Mouse (Mus musculus) B cell, adult 62 days (primary cell): ENCODE results near the gene Rad54l2. TPM values are rescaled to one million over a fixed set of nuclear protein-coding genes. Genes with fewer than 3 reads are reported as not detected.

ENCODE experiments used
- total RNA-seq: library from RNA; stranded (reverse); gene quantifications from 4 replicates; pipeline ENCODE4 v1.2.4, GENCODE M21; 2023

Rad54l2 gene
- 32.9 to 38.6 TPM (median 35.5 TPM) in 4 replicates for total RNA-seq

DNA sequence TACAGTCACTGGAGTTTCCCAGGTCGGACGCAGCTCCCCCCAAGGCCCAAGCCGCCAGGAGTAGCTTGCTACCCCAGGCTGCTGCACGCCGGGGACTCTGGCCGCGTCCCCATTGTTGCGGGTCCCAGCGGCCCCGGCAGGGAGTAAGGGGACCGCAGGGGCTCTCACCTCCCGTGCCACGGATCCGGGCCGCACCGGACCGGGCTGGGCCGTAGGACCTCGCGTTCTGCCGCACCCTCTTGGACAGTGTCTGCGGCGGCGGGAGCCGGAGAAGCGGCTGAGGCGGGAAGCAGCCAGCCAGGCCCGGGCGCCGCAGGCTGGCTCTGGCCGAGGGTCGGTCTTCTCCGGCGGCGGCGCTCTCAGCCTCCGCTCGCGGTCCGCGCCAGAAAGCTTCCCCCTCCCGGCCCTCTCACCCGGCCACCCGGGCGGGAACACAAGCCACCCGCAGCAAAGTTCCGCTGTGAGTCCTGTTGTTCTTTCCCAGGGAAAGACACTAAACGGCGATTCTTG lies at the start of gene Rad54l2:
Gene Rad54l2, minus strand, starts transcription at position 383 of the 510 bp plus-strand sequence.

DNA sequence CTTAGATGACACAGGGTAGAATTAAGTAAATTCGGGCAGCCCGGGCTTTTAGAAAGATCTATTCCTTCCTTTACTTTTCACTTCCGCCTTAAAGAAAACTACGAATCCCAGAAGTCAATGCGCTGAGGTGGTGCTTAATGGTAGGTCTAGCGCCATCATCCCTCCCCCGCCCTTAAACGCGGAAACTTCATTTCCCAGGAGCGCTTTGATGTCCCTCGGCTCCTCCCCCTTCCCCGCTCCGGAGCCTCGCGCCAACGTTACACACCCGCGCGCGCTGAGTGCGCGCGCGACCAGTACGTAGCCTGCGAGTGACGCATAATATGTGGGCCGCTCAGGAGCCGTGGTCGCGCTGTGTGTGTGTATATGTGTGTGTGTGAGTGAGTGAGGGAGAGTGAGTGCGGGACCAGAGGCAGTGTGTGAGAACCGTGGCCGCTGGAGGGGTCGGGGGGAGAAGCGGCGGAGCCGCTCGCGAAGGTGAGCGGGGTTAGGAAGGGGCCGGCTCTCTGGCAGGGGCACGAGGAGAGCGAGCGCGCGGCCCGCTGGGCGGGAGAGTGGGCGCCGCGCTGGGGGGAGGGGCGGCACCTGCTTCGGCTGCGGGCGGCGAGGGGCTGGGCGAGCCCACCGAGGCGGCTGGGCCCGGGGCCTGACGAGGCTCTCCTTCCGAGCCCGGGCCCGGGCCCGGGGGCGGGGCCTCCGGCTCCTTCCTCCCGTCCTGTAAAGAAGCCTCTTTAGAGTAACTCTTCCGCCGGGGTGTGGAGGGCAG lies 32.8 kb upstream of the Rad54l2 start, which contains the start of gene Dcaf1:
Gene Dcaf1, plus strand, starts transcription at position 257 of the 763 bp plus-strand sequence.

DNA sequence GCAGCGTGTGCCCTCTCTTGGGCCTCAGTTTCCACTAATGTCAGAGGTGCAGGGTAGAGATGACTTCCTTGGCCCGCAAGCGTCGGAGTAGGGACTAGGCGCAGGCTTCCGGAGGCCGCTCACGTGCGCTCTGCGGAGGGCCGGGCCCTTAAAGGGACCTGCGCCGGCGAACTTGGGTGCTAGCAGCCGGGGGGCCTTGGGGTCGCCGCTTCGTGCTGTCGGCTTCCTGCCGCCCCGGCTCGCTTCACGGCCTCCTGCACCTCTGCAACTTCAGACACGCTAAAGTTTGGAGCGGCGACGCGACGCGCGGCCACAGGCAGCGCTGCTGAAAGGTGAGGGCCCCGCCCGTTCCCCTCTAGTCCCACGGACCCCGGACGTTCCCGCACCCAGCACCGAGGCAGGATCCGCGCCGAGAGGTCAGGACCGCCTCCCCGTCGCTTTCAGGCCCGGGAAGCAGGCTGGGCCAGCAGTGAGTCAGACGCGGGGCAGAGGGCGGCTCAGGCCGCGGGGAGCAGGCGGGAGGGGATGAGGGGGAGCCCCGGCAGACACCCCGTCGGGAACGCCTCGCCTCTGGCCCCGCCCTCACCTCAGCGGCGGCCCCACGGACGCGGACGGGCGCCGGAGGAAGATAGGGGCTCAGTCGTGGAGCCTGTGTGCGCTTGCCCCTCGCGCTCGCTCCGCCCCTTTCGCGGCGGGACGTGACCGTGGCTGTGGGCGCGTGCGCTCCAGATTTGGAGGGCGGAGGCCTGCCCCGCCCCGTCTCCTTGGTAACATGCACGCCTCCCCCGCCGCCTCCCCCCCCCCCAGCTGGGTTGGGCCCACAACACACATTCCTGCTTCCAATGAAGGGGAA lies 103.5 kb downstream of the Rad54l2 start, which contains the start of gene Tex264:
Gene Tex264, minus strand, starts transcription at position 679 of the 853 bp plus-strand sequence.

DNA sequence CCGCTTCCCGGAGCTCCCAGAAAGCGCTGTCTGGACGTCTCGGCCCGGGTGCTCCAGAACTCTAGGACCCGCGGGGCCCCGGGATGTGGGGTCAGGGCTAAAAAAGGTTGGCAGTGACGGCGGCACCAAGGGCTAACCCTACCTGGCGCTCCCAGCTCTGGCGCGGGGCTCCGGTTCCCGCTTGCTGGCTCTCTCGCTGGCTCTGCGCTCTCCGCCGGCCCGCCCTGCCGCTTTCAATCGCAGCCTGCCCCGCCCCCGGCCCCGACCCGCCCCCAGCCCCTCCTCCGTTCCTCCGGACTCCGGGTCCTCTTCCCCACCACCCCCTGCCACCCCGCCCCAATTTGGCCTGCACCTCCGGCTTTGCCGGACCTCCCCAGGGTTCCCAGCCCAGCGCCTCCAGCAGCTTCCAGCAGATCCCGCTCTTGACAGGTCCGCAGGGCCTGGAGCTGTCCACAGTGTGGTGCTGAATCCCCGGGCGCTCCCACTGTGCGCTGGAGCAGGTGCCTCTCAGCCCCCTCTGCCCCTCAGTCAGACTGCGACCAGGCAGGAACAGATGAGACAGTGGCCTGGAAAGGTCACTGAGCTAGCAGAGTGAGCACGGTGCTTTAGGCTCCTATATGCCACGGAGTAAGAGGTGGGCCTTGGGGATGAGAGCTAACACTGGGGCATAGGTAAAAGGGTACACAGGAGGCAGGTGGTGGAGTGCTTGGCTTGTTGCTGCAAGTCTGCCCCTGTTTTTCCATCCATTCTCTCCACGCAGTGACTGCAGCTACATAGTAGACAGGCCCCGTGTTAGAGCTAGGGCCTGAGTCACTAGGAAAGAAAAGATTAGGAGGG lies 132.9 kb downstream of the Rad54l2 start, which contains the start of gene Grm2:
Gene Grm2, minus strand, starts transcription at position 199 of the 837 bp plus-strand sequence.

Other genes starting within 250 kb of the Rad54l2 start
- gene Iqcf3, start 227.6 kb downstream of the Rad54l2 start, total RNA-seq: not detected in 4 replicates
- gene Iqcf4, start 218.2 kb downstream of the Rad54l2 start, total RNA-seq: not detected in 4 replicates
- not detected in 4 replicates for gene Iqcf6, start 162.6 kb downstream of the Rad54l2 start, total RNA-seq
- gene Grm2, start 133.1 kb downstream of the Rad54l2 start, total RNA-seq: not detected in 4 replicates
- gene Tex264, start 103.3 kb downstream of the Rad54l2 start, total RNA-seq: 35.4 to 37.0 TPM (median 36.3 TPM) in 4 replicates
- 36.8 to 47.5 TPM (median 42.7 TPM) in 4 replicates for gene Dcaf1, start 32.7 kb upstream of the Rad54l2 start, total RNA-seq
- gene Rbm15b, start 98.2 kb upstream of the Rad54l2 start, total RNA-seq: 19.6 to 37.1 TPM (median 21.7 TPM) in 4 replicates
- 107 to 117 TPM (median 112 TPM) in 4 replicates for gene Manf, start 102.8 kb upstream of the Rad54l2 start, total RNA-seq